Mouse (Mus musculus): ENCODE results near the gene Bmp3. TPM values are rescaled to one million over a fixed set of nuclear protein-coding genes. Genes with fewer than 3 reads are reported as not detected.
A peak's percentile ranks its signal among the peaks of the same experiment; 100 is the strongest.

The Bmp3 gene
- polyA plus RNA-seq, 1 experiment from 2014 or later: 8.5 TPM

DNA sequence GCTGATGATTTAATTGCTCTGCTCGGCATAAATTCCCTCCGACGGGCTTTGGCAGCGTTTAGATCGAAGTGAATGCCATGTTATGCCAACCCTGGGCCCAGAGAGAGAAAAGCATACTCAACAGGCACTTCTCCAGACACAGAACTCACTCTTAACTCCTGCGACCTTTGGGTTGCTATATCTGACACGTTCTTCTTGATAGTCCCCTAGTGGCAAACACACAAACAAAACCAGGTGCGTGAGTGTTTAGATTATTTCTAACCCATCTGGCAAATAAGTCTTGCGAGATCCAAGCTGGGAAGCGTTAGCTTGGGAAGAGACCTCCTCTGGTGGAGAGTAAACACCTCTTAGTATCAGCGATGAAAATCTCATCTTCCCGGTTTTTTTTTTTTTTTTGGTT is 1.5 kb downstream of the Bmp3 start:
- Histone ChIP-seq H3K27ac (no peak overlapping the region), H3K9ac (peak overlapping the region; percentile 56), H3K4me3 (peak overlapping the region; percentile 58), H3K27me3 (peaks cover 50% of the 10 kb centered on the region), H3K4me2 (peak overlapping the region; percentile 96), H3K9me3 (no peaks in the 10 kb centered on the region), H3K4me1 (peaks cover 23% of the 10 kb centered on the region), H3K36me3 (no peaks in the 10 kb centered on the region)
- ATAC-seq (ENCODE audit: insufficient number of reproducible peaks, low FRiP score, low TSS enrichment, low read depth): no peak
- WGBS: 8% methylated on average over 12 of the region's 12 CpGs

DNA sequence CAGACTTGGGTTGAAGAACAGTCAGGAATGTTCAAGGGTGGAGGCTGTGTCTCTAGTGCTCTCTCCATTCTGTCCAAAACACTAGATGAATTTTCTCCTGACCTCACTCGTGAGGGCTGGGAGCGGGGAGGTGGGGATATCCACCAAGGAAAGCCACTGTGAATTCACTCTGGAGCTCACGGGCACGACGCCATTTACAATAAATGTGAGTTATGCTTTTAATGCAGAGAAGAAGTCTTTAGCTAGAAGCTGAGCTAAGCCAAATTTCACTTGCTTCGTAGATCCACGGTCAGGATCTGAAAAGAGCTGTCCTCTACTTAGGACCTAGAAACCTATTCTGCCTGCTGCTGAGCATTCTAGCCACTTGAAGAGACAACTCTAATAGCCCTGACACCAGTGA is 2.1 kb downstream of the Bmp3 start:
- 38% methylated on average over 7 of the region's 7 CpGs for WGBS
- Histone ChIP-seq H3K9ac (no peak overlapping the region), H3K9me3 (no peaks in the 10 kb centered on the region), H3K4me2 (peak overlapping the region; percentile 96), H3K4me3 (peak overlapping the region; percentile 58), H3K27me3 (peaks cover 50% of the 10 kb centered on the region), H3K36me3 (no peaks in the 10 kb centered on the region), H3K4me1 (peaks cover 23% of the 10 kb centered on the region), H3K27ac (no peak overlapping the region)
- no peak for ATAC-seq (ENCODE audit: insufficient number of reproducible peaks, low FRiP score, low TSS enrichment, low read depth)

DNA sequence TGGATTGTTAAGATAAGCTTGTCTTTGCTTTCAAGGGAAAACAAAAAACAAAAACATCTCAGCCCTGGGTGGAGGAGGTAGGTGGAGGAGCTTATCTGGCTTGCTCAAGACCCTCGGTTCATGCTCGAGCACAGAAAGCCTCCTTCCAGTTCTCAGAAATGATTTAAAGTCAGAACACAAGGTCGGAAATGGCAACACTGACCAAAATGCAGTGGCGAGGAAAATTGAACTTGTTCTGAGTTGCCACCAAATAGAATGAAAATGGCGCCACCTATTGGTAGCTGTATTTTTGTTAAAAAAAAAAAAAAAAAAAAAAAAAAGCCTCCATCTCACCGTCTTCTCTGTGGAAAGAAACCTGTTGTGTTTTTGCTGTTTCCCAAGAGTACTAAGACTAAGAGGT is 9.7 kb downstream of the Bmp3 start:
- no peak overlapping the region for H3K9ac ChIP-seq
- no peaks in the 10 kb centered on the region for H3K4me1 ChIP-seq
- H3K27me3 ChIP-seq: 0 out of 2 replicates have a peak, but pooled peaks cover 5% of the 10 kb centered on the region
- no peak for ATAC-seq (ENCODE audit: insufficient number of reproducible peaks, low FRiP score, low TSS enrichment, low read depth)
- no peaks in the 10 kb centered on the region for H3K36me3 ChIP-seq
- peak overlapping the region; percentile 19; the same call in 1 of the 2 replicates for H3K4me2 ChIP-seq
- H3K27ac ChIP-seq: no peak overlapping the region
- 1% methylated on average over 6 of the region's 6 CpGs for WGBS
- H3K9me3 ChIP-seq: no peaks in the 10 kb centered on the region
- no peak overlapping the region for H3K4me3 ChIP-seq

DNA sequence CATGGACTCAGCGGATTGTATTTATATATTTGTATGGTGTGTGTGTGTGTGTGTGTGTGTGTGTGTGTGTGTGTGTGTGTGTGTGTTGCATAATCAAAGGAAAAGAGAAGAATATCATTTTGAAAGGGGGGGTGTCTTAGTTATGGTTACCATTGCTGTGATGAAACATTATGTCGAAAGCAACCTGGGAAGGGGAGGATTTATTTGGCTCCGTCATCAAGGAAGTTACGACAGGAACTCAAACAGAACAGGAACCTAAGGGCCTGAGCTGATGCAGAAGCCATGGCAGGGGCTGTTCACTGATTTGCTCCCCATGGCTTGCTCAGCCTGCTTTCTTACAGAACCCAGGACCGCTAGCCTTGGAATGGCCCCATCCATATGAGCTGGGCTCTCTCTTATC is 10.9 kb downstream of the Bmp3 start:
- no peak overlapping the region for H3K4me3 ChIP-seq
- ATAC-seq (ENCODE audit: insufficient number of reproducible peaks, low FRiP score, low TSS enrichment, low read depth): no peak

DNA sequence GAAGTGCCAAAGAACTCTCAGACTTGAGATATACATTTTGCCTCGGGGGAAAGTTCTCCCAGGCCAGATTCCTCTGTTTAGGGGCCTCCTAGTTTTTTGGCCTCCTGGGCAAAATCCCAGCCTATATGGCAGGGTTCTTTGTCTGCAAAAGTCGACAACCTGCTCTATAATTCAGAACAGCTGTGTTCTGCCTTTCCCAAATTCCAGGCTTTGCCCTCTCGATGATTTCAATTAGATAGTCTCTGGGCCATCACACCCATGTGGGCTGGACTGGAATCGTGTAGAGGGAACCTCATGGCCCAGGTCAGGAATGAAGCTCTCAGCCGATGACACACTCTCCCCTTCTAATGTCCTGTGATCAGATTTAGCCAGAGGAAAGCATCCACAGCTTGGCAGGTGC is 21.8 kb downstream of the Bmp3 start:
- Histone ChIP-seq H3K9ac (no peak overlapping the region), H3K36me3 (no peaks in the 10 kb centered on the region), H3K4me1 (peaks cover 10% of the 10 kb centered on the region; the same call in 1 of the 2 replicates), H3K27ac (peak overlapping the region; percentile 4; the same call in 1 of the 2 replicates), H3K9me3 (no peaks in the 10 kb centered on the region), H3K27me3 (no peaks in the 10 kb centered on the region), H3K4me3 (no peak overlapping the region), H3K4me2 (no peak overlapping the region)
- WGBS: 15% methylated on average over 5 of the region's 5 CpGs
- ATAC-seq (ENCODE audit: insufficient number of reproducible peaks, low FRiP score, low TSS enrichment, low read depth): 0 out of 2 replicates have a peak, but pooled peaks have one; percentile 40

More for the DNA sequence above, 10.9 kb downstream of the Bmp3 start:
- H3K9me3 ChIP-seq: no peaks in the 10 kb centered on the region
- no peaks in the 10 kb centered on the region for H3K4me1 ChIP-seq
- H3K9ac ChIP-seq: no peak overlapping the region
- H3K27ac ChIP-seq: no peak overlapping the region
- H3K36me3 ChIP-seq: no peaks in the 10 kb centered on the region
- WGBS: 92% methylated on average over 5 of the region's 5 CpGs
- no peak overlapping the region for H3K4me2 ChIP-seq
- 0 out of 2 replicates have a peak, but pooled peaks cover 5% of the 10 kb centered on the region for H3K27me3 ChIP-seq

DNA sequence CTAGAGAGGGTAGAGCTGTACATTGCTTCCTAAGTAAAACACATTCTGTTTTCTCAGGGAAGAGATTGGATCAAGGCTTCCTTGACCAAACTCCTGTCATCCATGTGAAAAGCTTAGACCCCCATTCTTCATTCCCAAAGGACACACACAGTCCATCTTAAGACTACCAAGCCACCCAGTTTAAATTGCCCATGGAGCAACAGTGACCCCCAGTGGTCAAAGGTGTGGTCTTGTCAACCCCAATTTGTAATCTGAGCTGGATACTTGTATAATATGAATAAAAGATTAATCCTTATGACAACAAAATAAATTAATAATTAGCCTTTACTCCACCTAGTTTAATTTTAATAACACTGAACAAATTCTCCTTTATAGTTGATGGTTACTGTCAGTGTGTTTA is 24.7 kb downstream of the Bmp3 start:
- Histone ChIP-seq H3K9me3 (no peaks in the 10 kb centered on the region), H3K36me3 (no peaks in the 10 kb centered on the region)
- ATAC-seq (ENCODE audit: insufficient number of reproducible peaks, low FRiP score, low TSS enrichment, low read depth): no peak

DNA sequence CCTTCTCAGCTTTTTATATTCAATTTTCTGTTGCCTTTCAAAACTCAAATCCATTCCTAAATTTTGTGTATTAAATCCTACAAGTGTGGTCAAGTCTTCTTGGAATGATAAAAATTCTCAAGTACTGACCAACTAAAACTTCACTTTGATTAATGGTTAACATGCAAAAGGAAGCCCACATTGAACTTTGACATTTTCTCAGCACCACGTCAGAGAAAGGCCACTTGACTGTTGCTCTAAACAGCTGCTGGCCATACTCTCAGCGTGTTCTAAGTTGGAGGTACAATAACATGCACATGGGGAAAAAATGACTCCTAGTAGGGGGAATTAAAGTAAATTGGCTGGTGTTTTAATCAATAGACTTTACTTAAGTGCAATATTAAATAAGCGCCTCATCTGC is 27.9 kb downstream of the Bmp3 start:
- ATAC-seq (ENCODE audit: insufficient number of reproducible peaks, low FRiP score, low TSS enrichment, low read depth): no peak
- Histone ChIP-seq H3K36me3 (no peaks in the 10 kb centered on the region), H3K27me3 (no peaks in the 10 kb centered on the region), H3K9ac (no peak overlapping the region), H3K4me2 (no peak overlapping the region), H3K27ac (no peak overlapping the region), H3K4me3 (no peak overlapping the region), H3K4me1 (no peaks in the 10 kb centered on the region), H3K9me3 (no peaks in the 10 kb centered on the region)
- WGBS: 56% methylated on average over 3 of the region's 3 CpGs

More for the DNA sequence above, 24.7 kb downstream of the Bmp3 start:
- H3K9ac ChIP-seq: no peak overlapping the region
- no peak overlapping the region for H3K4me3 ChIP-seq
- no peak overlapping the region for H3K4me2 ChIP-seq
- H3K4me1 ChIP-seq: peaks cover 10% of the 10 kb centered on the region; the same call in 1 of the 2 replicates
- no peak overlapping the region for H3K27ac ChIP-seq
- no peaks in the 10 kb centered on the region for H3K27me3 ChIP-seq

DNA sequence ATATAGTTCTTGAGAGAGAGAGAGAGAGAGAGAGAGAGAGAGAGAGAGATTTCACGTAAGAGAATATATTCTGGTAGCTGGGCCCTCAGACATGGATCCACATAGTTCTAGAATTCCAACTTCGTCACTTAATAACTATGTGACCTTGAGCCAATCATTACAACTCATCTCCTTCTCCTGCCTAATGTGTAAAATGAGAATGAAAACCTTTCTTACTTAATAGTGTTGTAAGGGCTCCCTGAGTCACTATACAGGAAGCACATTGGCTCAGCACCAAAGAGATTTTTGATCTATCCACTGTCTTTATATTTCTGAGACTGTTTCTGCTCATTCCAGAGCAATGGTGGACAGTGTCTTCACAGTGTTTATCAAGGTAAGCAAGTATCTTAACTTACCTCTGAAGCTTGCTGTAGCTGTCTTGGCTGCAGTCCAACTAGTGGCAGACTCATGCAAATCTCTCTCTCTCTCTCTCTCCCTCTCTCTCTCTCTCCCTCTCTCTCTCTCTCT is 36.4 kb downstream of the Bmp3 start:
- Histone ChIP-seq H3K4me3 (no peak overlapping the region), H3K27me3 (no peaks in the 10 kb centered on the region), H3K27ac (no peak overlapping the region), H3K9ac (no peak overlapping the region), H3K4me2 (no peak overlapping the region), H3K9me3 (no peaks in the 10 kb centered on the region), H3K4me1 (no peaks in the 10 kb centered on the region), H3K36me3 (no peaks in the 10 kb centered on the region)
- 68% methylated on average over 2 of the region's 2 CpGs for WGBS
- no peak for ATAC-seq (ENCODE audit: insufficient number of reproducible peaks, low FRiP score, low TSS enrichment, low read depth)

DNA sequence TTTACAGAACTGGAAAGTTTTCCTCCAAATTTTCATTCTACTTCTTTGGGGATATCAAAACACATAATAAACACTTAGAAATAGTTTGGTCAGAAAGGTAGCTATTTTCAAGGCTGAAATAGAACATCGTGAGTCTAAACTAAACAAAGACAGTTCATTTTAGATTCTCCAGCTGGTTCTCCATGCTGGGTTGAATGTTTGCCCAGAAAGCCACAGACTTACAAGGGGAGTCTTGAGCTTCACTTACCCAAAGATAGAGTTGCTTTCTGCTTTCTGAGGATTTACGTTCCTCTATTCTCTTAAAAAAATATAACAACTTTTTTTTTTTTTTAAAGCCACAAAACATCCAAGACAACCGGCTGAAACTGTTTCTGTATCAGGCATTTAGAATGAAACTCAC is 40.1 kb downstream of the Bmp3 start:
- Histone ChIP-seq H3K9me3 (no peaks in the 10 kb centered on the region), H3K4me3 (no peak overlapping the region), H3K36me3 (no peaks in the 10 kb centered on the region), H3K27me3 (no peaks in the 10 kb centered on the region), H3K4me1 (no peaks in the 10 kb centered on the region), H3K27ac (no peak overlapping the region), H3K9ac (no peak overlapping the region), H3K4me2 (no peak overlapping the region)
- no peak for ATAC-seq (ENCODE audit: insufficient number of reproducible peaks, low FRiP score, low TSS enrichment, low read depth)
- 66% methylated on average over 3 of the region's 3 CpGs for WGBS

DNA sequence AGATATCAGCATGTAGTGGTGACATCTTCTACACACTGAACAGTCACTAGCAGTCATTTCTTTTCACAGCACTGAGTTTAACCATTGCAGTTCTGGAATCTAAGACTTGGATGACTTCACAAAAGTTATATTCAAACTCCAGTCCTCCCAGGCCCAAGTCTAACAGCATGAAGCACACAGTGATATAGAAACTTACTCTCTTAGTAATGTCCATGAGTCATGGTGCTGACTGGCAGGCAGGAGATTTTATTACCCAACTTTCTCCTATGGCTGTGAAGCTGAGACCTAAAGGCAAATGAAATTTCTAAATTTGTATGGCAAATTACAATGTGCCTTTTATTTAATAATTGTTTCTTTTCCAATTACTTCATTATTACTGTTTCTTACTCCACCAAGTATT is 43.7 kb downstream of the Bmp3 start:
- no peak overlapping the region for H3K4me3 ChIP-seq
- H3K4me1 ChIP-seq: no peaks in the 10 kb centered on the region
- no peak overlapping the region for H3K27ac ChIP-seq
- no peak overlapping the region for H3K4me2 ChIP-seq
- no peak overlapping the region for H3K9ac ChIP-seq
- no peaks in the 10 kb centered on the region for H3K27me3 ChIP-seq
- no peaks in the 10 kb centered on the region for H3K36me3 ChIP-seq
- H3K9me3 ChIP-seq: no peaks in the 10 kb centered on the region
- no peak for ATAC-seq (ENCODE audit: insufficient number of reproducible peaks, low FRiP score, low TSS enrichment, low read depth)

DNA sequence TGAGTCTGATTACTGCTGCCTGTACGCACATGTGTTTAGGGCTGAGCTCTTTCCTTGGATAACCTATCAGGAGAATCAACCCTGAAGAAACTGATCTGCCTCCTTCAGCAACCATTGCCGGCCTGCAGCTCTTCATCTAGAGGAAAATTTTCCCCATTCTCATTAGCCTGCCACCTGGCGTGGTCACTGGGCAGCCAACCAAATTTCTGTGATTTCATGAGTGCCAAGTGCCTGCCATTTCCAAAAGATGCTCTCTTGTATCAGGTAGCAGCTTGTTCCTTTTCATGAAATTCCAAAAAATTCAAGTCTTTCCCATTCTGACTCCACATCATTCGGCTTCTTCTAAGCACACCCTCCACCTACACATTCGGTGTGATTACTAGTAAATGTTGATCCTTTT is 46.7 kb downstream of the Bmp3 start:
- 74% methylated on average over 5 of the region's 5 CpGs for WGBS
- H3K27me3 ChIP-seq: no peaks in the 10 kb centered on the region
- no peak overlapping the region for H3K9ac ChIP-seq
- no peak overlapping the region for H3K4me3 ChIP-seq
- H3K9me3 ChIP-seq: no peaks in the 10 kb centered on the region
- no peaks in the 10 kb centered on the region for H3K4me1 ChIP-seq
- H3K27ac ChIP-seq: no peak overlapping the region
- H3K4me2 ChIP-seq: no peak overlapping the region
- no peaks in the 10 kb centered on the region for H3K36me3 ChIP-seq
- ATAC-seq (ENCODE audit: insufficient number of reproducible peaks, low FRiP score, low TSS enrichment, low read depth): no peak

DNA sequence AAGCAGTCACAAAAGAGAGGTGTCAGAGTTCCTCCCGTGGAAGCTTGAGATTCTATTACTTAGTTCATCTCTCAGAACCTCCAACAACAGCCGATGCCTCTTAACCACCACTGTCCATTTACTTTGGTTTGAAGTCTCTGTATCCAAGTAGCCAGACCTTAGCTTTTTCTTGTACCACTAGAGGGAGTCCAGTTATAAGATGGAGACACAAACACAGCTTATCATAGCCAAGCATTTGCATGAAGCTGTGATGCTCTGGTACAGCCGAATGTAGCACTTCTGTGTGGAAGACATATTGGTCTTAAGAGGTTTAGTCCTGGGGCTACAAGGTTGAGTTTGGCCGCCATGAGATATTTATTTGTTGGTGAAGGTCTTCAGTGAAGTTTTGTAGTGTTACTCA is 48.1 kb downstream of the Bmp3 start:
- Histone ChIP-seq H3K9me3 (no peaks in the 10 kb centered on the region), H3K4me1 (no peaks in the 10 kb centered on the region), H3K27ac (no peak overlapping the region), H3K9ac (no peak overlapping the region), H3K27me3 (no peaks in the 10 kb centered on the region), H3K4me2 (no peak overlapping the region), H3K4me3 (no peak overlapping the region), H3K36me3 (no peaks in the 10 kb centered on the region)
- ATAC-seq (ENCODE audit: insufficient number of reproducible peaks, low FRiP score, low TSS enrichment, low read depth): no peak
- WGBS: 62% methylated on average over 4 of the region's 4 CpGs

DNA sequence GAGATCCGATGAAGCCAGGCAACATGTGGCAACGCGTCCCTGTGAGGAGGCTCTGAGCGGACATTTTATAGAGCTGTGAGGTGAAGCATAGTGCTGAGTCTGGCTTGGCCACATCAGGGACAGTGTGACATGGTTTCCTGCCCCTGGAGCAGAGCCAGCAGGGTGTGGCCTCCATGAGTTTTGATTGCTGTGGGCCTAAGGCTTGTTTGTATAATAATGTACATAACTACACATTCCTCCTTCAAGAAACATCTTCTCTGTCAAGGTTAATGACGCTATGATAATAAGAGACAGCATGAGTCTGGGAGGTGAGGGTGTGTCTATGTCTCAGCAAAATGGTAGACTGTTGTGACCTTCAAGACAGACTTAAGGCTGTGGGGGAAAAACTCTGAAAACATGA is 64.5 kb downstream of the Bmp3 start:
- Histone ChIP-seq H3K36me3 (no peaks in the 10 kb centered on the region), H3K4me2 (no peak overlapping the region), H3K27ac (no peak overlapping the region), H3K9ac (no peak overlapping the region), H3K4me1 (no peaks in the 10 kb centered on the region), H3K4me3 (no peak overlapping the region), H3K9me3 (no peaks in the 10 kb centered on the region), H3K27me3 (no peaks in the 10 kb centered on the region)
- WGBS: 81% methylated on average over 5 of the region's 5 CpGs
- no peak for ATAC-seq (ENCODE audit: insufficient number of reproducible peaks, low FRiP score, low TSS enrichment, low read depth)
